Mouse (Mus musculus): Measurements from ENCODE around the gene Dbh. TPM values are rescaled to one million over a fixed set of nuclear protein-coding genes. Genes with fewer than 3 reads are reported as not detected.
A peak's percentile ranks its signal among the peaks of the same experiment; 100 is the strongest.

Dbh gene
- polyA plus RNA-seq, 1 experiment from 2014 or later = 0.88 TPM

DNA sequence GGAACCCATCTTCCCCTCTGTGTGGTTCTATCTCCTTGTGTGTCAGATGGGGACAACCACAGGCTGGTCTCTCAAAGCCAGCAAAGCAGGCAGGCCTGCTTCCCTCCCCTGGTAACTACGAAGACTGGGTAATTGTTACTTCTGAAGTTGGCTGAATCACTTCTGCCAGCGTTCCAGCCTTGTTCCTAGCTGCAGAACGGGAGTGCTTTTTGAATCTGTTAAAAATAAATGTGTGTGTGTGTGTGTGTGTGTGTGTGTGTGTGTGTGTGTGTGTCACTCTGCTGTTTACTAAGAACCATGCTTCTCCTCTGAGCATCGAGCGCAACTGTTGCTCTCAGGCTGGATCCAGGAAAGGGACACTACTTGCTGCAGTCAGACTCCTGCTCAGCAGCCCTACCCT lies 1.2 kb upstream of the Dbh start:
- Histone ChIP-seq H3K4me2 (no peak overlapping the region), H3K36me3 (no peaks in the 10 kb centered on the region), H3K27me3 (replicated peaks) (peaks cover 15% of the 10 kb centered on the region), H3K27ac (replicated peaks) (no peak overlapping the region), H3K4me1 (peaks cover 18% of the 10 kb centered on the region), H3K9ac (no peak overlapping the region), H3K9me3 (no peaks in the 10 kb centered on the region), H3K4me3 (no peak overlapping the region)
- no peak for ATAC-seq (ENCODE audit: extremely low read depth, insufficient number of reproducible peaks, low FRiP score, low TSS enrichment)
- WGBS = 66% methylated on average over 5 of the region's 5 CpGs

DNA sequence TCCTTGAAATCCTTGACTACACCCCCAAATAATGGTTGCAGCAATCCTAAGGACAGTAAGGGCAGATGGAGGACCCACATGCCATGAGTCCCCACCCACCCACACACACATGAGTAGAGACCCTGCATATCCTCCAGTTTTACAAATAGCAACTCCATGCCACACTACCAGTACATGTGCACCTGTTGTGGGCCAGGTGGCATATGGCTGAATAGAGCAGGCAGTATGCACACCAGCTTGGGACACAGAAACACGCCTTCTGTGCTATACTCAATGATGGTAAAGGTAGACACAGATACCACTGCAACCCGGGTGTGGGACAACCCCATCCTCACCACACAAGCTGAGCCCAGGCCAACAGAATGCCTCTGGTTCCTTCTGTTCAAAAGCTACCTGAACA lies 1.0 kb downstream of the Dbh start:
- no peak overlapping the region for H3K4me2 ChIP-seq
- WGBS = 68% methylated on average over 2 of the region's 2 CpGs
- H3K27ac ChIP-seq (replicated peaks) = no peak overlapping the region
- no peaks in the 10 kb centered on the region for H3K9me3 ChIP-seq
- no peak overlapping the region for H3K9ac ChIP-seq
- no peak for ATAC-seq (ENCODE audit: extremely low read depth, insufficient number of reproducible peaks, low FRiP score, low TSS enrichment)
- H3K36me3 ChIP-seq = no peaks in the 10 kb centered on the region
- no peak overlapping the region for H3K4me3 ChIP-seq
- H3K4me1 ChIP-seq = peaks cover 18% of the 10 kb centered on the region
- H3K27me3 ChIP-seq (replicated peaks) = peaks cover 15% of the 10 kb centered on the region

DNA sequence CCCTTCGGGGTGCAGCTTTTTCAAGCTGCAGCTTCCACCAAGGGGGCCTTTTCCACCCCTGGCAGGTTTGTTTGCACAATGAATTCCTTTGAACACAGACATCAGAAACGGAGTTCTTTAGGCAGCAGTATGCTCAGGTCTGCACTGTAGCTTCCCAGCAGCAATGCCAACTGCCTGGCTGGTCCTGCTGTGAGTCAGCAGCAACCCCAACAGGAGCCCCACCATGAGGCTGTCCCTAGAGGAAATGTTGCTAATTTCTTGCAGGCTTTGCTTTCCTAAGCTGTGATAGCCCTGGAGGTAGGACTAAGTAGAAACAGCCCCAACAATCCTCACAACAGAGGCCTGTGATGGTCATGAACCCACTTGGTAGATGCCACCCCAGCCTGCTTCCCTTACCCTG lies 2.0 kb downstream of the Dbh start:
- Histone ChIP-seq H3K27ac (replicated peaks) (peak overlapping the region; percentile 8), H3K4me3 (no peak overlapping the region), H3K9ac (0 out of 2 replicates have a peak overlapping the region, but pooled peaks have one; percentile 17), H3K4me1 (peaks cover 18% of the 10 kb centered on the region), H3K9me3 (no peaks in the 10 kb centered on the region), H3K4me2 (no peak overlapping the region), H3K36me3 (no peaks in the 10 kb centered on the region), H3K27me3 (replicated peaks) (peaks cover 15% of the 10 kb centered on the region)
- ATAC-seq (ENCODE audit: extremely low read depth, insufficient number of reproducible peaks, low FRiP score, low TSS enrichment) = no peak
- WGBS = 14% methylated on average over 2 of the region's 2 CpGs

DNA sequence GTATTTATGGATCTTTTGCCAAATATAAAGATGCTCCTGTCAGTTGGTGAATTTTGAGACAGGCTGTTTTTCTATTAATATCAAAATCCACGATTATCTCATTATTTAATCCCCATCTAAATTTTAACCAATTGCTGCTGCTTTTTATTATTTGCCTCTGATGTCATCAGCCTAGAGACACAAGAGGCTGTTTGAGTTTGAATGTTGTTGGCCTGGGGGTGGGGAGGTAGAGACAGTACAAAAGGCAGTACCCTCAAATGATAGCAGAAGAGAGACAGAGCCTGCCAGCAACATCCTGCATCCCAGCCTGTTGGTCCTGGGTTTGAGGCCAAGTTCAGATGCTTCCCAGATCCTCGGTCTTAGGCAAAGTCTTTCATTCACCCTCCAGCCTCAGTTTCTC lies 9.2 kb downstream of the Dbh start:
- Histone ChIP-seq H3K36me3 (no peaks in the 10 kb centered on the region), H3K9me3 (no peaks in the 10 kb centered on the region)
- WGBS = 68% methylated on average over 2 of the region's 2 CpGs

DNA sequence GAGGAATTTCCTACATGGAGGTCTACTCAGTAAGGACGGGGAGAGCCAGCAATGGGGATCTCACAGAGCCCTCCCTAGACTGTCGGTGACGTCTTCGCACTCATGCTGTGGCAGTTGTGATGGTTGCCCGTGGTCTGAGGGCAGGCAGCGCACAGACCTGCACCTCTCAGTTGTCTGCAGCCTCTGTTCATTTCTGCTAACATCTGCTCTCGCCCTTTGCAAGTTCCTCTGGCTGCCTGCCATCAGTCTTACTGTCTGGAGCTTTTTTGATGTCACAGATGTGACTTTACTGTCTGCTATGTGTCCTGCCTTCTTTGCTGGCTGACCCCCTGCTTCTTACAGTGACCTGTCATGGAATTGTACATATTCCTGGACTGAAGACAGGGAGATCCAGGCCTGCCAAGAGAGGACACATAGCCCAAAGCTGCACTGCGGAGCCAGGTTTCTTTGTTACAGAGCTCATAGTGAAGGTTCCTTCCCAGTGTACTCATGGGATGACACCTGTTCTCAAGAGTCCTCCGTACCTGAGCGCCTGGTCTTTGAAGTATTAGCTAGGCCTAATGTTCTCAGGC lies 10.7 kb downstream of the Dbh start:
- Histone ChIP-seq H3K4me1 (peaks cover 53% of the 10 kb centered on the region), H3K27me3 (replicated peaks) (peaks cover 10% of the 10 kb centered on the region), H3K9me3 (no peaks in the 10 kb centered on the region), H3K36me3 (no peaks in the 10 kb centered on the region), H3K9ac (0 out of 2 replicates have a peak overlapping the region, but pooled peaks have one; percentile 4), H3K4me3 (no peak overlapping the region), H3K4me2 (no peak overlapping the region), H3K27ac (replicated peaks) (peak overlapping the region; percentile 34; the same call in 1 of the 2 replicates)
- WGBS = 56% methylated on average over 10 of the region's 10 CpGs
- ATAC-seq (ENCODE audit: extremely low read depth, insufficient number of reproducible peaks, low FRiP score, low TSS enrichment) = no peak

More for the DNA sequence above, 9.2 kb downstream of the Dbh start:
- H3K27ac ChIP-seq (replicated peaks) = no peak overlapping the region
- peaks cover 38% of the 10 kb centered on the region for H3K4me1 ChIP-seq
- no peak overlapping the region for H3K4me3 ChIP-seq
- no peak for ATAC-seq (ENCODE audit: extremely low read depth, insufficient number of reproducible peaks, low FRiP score, low TSS enrichment)
- peaks cover 10% of the 10 kb centered on the region for H3K27me3 ChIP-seq (replicated peaks)
- no peak overlapping the region for H3K4me2 ChIP-seq
- H3K9ac ChIP-seq = no peak overlapping the region

DNA sequence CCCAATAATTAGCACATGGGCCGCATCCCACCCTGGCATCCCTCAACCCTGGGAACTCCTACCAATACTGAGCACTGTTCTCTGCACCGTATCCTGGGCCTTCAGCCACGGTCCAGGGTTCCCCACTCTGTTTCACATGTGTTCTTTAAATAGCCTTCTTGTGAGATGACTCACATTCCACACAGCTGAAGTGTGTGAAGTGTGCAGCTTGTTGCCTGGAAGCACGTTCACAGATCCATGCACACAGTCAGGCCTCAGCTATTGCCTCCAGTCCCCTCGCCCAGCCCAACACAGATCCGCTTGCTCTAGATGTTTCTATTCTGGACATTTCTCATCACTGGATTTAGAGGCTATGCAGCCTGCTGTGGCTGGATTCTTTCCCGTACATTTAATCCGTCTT lies 14.1 kb downstream of the Dbh start:
- Histone ChIP-seq H3K27ac (replicated peaks) (peak overlapping the region; percentile 81), H3K4me2 (no peak overlapping the region), H3K4me1 (peaks cover 83% of the 10 kb centered on the region), H3K36me3 (no peaks in the 10 kb centered on the region), H3K4me3 (no peak overlapping the region), H3K9me3 (no peaks in the 10 kb centered on the region), H3K27me3 (replicated peaks) (peaks cover 10% of the 10 kb centered on the region), H3K9ac (peak overlapping the region; percentile 59)
- peak; percentile 53; the same call in 1 of the 2 replicates for ATAC-seq (ENCODE audit: extremely low read depth, insufficient number of reproducible peaks, low FRiP score, low TSS enrichment)
- WGBS = 35% methylated on average over 8 of the region's 8 CpGs

DNA sequence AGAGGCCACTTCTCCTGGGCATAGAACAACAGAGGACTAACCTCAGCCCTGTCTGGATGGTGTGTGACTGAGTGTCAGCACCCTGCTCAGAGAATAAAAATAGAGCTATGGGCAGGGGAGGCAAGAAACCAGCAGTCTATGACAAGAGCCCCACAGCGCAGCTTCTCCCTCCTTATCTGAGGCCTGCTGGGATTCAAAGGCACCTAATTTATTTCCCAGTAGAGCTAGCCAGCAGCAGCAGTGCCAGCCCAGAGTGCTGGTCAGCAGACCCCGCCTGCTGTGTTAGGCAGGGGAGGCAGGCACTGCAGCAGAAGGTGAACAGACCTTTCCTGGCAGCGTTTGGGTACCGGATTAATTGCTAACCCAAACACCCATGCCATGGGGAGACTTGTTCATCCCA lies 16.9 kb downstream of the Dbh start:
- WGBS = 14% methylated on average over 4 of the region's 4 CpGs
- Histone ChIP-seq H3K4me2 (peak overlapping the region; percentile 43), H3K4me1 (peaks cover 70% of the 10 kb centered on the region), H3K36me3 (no peaks in the 10 kb centered on the region), H3K27ac (replicated peaks) (peak overlapping the region; percentile 88), H3K9ac (peak overlapping the region; percentile 72), H3K27me3 (replicated peaks) (peaks cover 13% of the 10 kb centered on the region), H3K4me3 (no peak overlapping the region), H3K9me3 (no peaks in the 10 kb centered on the region)
- peak; percentile 21; the same call in 1 of the 2 replicates for ATAC-seq (ENCODE audit: extremely low read depth, insufficient number of reproducible peaks, low FRiP score, low TSS enrichment)

DNA sequence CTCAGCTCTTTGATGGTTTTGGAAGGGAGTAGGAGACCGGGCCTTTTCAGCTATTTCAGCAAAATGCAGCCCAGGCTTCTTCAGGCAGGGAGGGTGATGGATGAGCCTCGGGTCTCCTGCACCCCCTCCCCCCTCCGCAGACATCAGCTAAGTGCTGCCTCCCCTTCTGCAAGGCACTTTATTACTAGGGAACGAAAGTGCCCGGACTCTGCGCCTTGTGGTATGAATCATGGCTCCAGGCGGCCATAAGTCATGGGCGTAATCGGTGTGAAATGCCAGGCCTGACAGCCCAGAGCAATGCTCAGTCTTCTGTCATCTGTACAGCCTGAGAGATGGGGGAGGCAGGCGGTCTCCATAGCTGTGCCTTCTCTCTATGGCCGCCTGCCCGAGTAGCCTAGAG lies 18.7 kb downstream of the Dbh start:
- Histone ChIP-seq H3K36me3 (peaks cover 5% of the 10 kb centered on the region), H3K4me1 (peaks cover 68% of the 10 kb centered on the region), H3K4me3 (no peak overlapping the region), H3K27ac (replicated peaks) (peak overlapping the region; percentile 88), H3K9ac (peak overlapping the region; percentile 72; the same call in 1 of the 2 replicates), H3K9me3 (no peaks in the 10 kb centered on the region), H3K27me3 (replicated peaks) (peaks cover 9% of the 10 kb centered on the region), H3K4me2 (no peak overlapping the region)
- no peak for ATAC-seq (ENCODE audit: extremely low read depth, insufficient number of reproducible peaks, low FRiP score, low TSS enrichment)
- 57% methylated on average over 12 of the region's 12 CpGs for WGBS

DNA sequence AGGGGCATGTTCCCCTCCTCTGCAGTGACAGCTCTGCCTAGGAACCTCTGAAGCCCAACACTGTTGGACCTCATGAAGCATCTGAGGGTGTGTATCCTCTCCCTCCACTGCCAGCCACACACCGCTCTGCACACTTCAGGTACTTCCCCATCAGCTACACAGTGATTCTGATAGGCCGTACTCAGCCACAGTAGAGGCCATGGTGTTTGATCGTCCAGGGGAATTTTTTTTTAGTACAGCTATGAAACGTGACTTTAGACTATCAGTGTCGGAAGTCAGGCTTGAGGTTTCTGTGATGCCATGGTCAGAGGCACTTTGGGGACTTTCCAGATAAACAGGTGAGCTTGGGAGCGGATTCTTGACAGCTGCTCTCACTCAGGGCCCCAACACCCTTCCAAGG lies 22.5 kb downstream of the Dbh start:
- ATAC-seq (ENCODE audit: extremely low read depth, insufficient number of reproducible peaks, low FRiP score, low TSS enrichment) = no peak

DNA sequence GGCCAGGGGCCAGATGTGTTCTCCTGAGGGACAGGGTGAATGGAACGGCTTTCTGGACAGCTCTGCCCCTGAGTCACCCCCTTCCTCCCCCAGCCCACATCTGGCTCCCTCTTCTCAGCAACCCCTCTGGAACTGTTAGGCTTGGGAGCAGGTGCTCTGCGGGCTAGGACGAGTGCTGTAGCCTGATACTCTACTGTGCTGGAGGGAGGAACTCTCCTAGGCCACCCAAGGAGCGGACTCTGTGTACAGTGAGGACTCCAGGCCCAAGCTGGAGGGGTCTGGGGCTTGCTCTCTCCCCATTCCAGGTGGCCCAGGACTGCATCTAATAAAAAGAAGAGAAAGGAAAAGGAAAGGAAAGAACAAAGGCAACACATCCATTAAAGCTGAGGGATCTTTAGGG lies 25.0 kb downstream of the Dbh start:
- Histone ChIP-seq H3K9me3 (no peaks in the 10 kb centered on the region; the same call in 1 of the 2 replicates), H3K4me3 (no peak overlapping the region), H3K36me3 (peaks cover 30% of the 10 kb centered on the region), H3K27ac (replicated peaks) (no peak overlapping the region), H3K27me3 (replicated peaks) (peaks cover 21% of the 10 kb centered on the region), H3K9ac (no peak overlapping the region), H3K4me2 (no peak overlapping the region), H3K4me1 (peaks cover 12% of the 10 kb centered on the region)
- ATAC-seq (ENCODE audit: extremely low read depth, insufficient number of reproducible peaks, low FRiP score, low TSS enrichment) = no peak
- 71% methylated on average over 4 of the region's 4 CpGs for WGBS

More for the DNA sequence above, 22.5 kb downstream of the Dbh start:
- Histone ChIP-seq H3K36me3 (peaks cover 18% of the 10 kb centered on the region), H3K4me2 (no peak overlapping the region), H3K4me3 (no peak overlapping the region), H3K27me3 (replicated peaks) (peaks cover 21% of the 10 kb centered on the region), H3K27ac (replicated peaks) (0 out of 2 replicates have a peak overlapping the region, but pooled peaks have one; percentile 3), H3K9me3 (no peaks in the 10 kb centered on the region), H3K9ac (no peak overlapping the region), H3K4me1 (peaks cover 30% of the 10 kb centered on the region)
- WGBS = 48% methylated on average over 6 of the region's 6 CpGs

DNA sequence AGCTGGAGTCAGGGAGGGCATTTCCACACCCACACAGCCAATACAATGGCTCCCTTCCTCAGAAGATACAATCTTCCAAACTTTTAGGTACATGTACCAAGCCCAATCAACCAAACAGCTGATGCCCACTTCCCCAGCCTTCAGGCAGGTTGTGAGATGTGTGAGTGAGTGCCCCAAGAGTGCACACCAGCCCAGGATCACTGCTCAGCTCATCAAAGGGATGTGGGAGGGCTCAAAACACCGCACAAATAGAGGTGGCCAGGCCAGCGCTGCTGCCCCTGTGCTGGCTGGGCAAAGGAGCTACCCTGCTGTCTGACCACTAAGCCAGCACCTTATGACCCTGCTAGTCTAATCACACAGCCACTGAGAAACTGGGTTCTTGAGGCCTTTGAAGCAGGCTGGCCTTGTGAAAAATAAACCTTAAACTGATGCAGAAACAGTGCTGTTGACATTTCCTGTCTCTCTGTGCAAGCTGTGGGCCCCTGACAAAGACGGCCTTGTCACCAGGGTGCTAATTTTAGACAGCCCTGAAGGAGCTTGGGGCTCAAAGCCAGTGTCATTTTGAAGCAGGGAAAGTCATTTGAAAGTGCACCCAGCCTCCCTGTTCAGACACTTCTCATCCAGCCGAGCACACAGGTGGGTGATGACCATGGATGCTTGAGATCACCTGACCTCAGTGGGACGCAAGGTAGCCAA lies 33.7 kb downstream of the Dbh start:
- H3K36me3 ChIP-seq = peaks cover 18% of the 10 kb centered on the region
- peak overlapping the region; percentile 53 for H3K9ac ChIP-seq
- H3K4me3 ChIP-seq = no peak overlapping the region
- WGBS = 19% methylated on average over 5 of the region's 5 CpGs
- H3K4me1 ChIP-seq = peaks cover 73% of the 10 kb centered on the region
- H3K27ac ChIP-seq (replicated peaks) = peak overlapping the region; percentile 96
- no peaks in the 10 kb centered on the region; the same call in 1 of the 2 replicates for H3K9me3 ChIP-seq
- no peaks in the 10 kb centered on the region for H3K27me3 ChIP-seq (replicated peaks)
- H3K4me2 ChIP-seq = peak overlapping the region; percentile 17
- no peak for ATAC-seq (ENCODE audit: extremely low read depth, insufficient number of reproducible peaks, low FRiP score, low TSS enrichment)
